ENCODE assay signal across 8 mouse cellular contexts in the genomic region with DNA sequence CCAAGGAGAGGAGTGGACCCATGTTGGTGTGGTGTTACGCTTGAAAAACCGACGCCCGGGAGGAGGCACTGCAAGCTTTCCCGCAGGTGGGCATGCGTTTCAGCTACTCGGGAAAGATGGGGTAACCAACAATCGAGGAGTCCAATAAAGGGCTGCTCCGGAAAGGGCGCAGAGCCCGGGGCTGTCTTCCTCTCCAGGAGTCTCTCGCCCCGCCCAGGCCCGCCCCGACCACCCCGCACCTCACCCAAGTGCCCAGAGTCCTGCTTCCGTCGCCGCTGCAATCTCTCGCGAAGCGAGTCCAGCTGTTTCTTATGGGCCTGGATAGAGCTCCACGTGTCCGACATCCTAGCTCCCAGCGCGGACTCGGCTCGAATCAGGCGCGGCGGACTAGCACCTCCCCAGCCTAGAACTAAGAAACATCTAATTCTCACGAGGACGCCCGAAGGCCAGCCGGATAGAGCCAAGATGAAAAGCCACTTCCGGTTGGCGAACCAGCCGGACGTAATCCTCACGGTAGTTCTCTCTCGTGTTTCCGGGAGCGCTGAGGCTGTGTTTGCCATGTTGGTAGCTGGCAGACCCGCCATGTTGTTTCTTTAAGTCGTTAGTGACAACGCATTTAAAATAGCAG. TPM values are rescaled to one million over a fixed set of nuclear protein-coding genes. Genes with fewer than 3 reads are reported as not detected.
DNase-seq lines count a peak whose midpoint lies in the region; ATAC-seq and TF ChIP-seq lines count a peak whose summit lies in the region.

Gene Mettl3 (minus strand): TSS at position 485 of the 628 bp plus-strand sequence.

- under 1% methylated on average over 46 of the region's 46 CpGs for WGBS in bone marrow, adult 2 months
- under 1% methylated on average over 46 of the region's 46 CpGs for WGBS in embryonic facial prominence, embryonic 15.5 days
- 0% methylated on average over 46 of the region's 46 CpGs for WGBS in limb, embryonic 14.5 days
- under 1% methylated on average over 46 of the region's 46 CpGs for WGBS in midbrain, postnatal 0 days

- peak within 1 kb of the TSS; percentile 88 for H3K27ac ChIP-seq in bone marrow, adult 2 months (ENCODE audit: control insufficient read depth, insufficient read depth, low read depth, low read length, poor library complexity)
- peak within 1 kb of the TSS; percentile 98 for H3K27ac ChIP-seq in embryonic facial prominence, embryonic 15.5 days (replicated peaks)
- peak within 1 kb of the TSS; percentile 92 for H3K27ac ChIP-seq in limb, embryonic 14.5 days (replicated peaks; ENCODE audit: low read depth, low read length)
- peak within 1 kb of the TSS; percentile 93 for H3K27ac ChIP-seq in midbrain, postnatal 0 days (ENCODE audit: low read depth, low read length)

- TF ChIP-seq POLR2A in bone marrow, adult 2 months (IDR thresholded peaks at IDR 0.05; ENCODE audit: borderline replicate concordance, control insufficient read depth, low read depth, low read length): peak; percentile 38; the same call in 1 of the 2 replicates
- TF ChIP-seq POLR2A in limb, embryonic 14.5 days (IDR thresholded peaks at IDR 0.05; ENCODE audit: borderline replicate concordance, extremely low read depth, insufficient read depth, insufficient read length): peak; percentile 23; the same call in 1 of the 2 replicates

- H3K27me3 ChIP-seq in embryonic facial prominence, embryonic 15.5 days: no peaks in the 10 kb centered on the region
- H3K27me3 ChIP-seq in limb, embryonic 14.5 days (ENCODE audit: control insufficient read depth, insufficient read depth, low read length): no peaks in the 10 kb centered on the region
- no peaks in the 10 kb centered on the region for H3K27me3 ChIP-seq in midbrain, postnatal 0 days (ENCODE audit: insufficient read depth, low read length)

- peaks cover 17% of the 10 kb centered on the region for H3K36me3 ChIP-seq in embryonic facial prominence, embryonic 15.5 days
- H3K36me3 ChIP-seq in limb, embryonic 14.5 days (ENCODE audit: control insufficient read depth, insufficient read depth, low read length): peaks cover 16% of the 10 kb centered on the region
- H3K36me3 ChIP-seq in midbrain, postnatal 0 days (ENCODE audit: insufficient read depth, low read length): peaks cover 2% of the 10 kb centered on the region

- H3K9me3 ChIP-seq in embryonic facial prominence, embryonic 15.5 days (replicated peaks): no peaks in the 10 kb centered on the region
- no peaks in the 10 kb centered on the region for H3K9me3 ChIP-seq in limb, embryonic 14.5 days (ENCODE audit: control insufficient read depth, low read length)
- no peaks in the 10 kb centered on the region for H3K9me3 ChIP-seq in midbrain, postnatal 0 days (ENCODE audit: low read length)

- peak within 1 kb of the TSS; percentile 72 for H3K4me2 ChIP-seq in embryonic facial prominence, embryonic 15.5 days (replicated peaks)
- peak within 1 kb of the TSS; percentile 71 for H3K4me2 ChIP-seq in limb, embryonic 14.5 days (replicated peaks; ENCODE audit: low read depth, low read length, severe bottlenecking)
- peak within 1 kb of the TSS; percentile 65 for H3K4me2 ChIP-seq in midbrain, postnatal 0 days (ENCODE audit: low read depth, low read length, poor library complexity, severe bottlenecking)

- peak within 1 kb of the TSS; percentile 53 for H3K9ac ChIP-seq in embryonic facial prominence, embryonic 15.5 days
- H3K9ac ChIP-seq in limb, embryonic 14.5 days (ENCODE audit: low read depth, low read length, severe bottlenecking): peak within 1 kb of the TSS; percentile 74
- peak within 1 kb of the TSS; percentile 60 for H3K9ac ChIP-seq in midbrain, postnatal 0 days (replicated peaks; ENCODE audit: low read length, poor library complexity, severe bottlenecking)

- peak; percentile 98 for DNase-seq in 416B (ENCODE audit: low read depth)
- DNase-seq in heart, adult 8-10 months (ENCODE audit: low spot score): peak; percentile 92
- peak; percentile 95 for DNase-seq in kidney, adult 9 months
- DNase-seq in limb, embryonic 14.5 days (ENCODE audit: low spot score): peak; percentile 98
- peak; percentile 98 for DNase-seq in midbrain, postnatal 0 days (ENCODE audit: low spot score)
- peak; percentile 77 to 82 for DNase-seq in spleen, postnatal 14 days (ENCODE audit: low spot score in 2 of 2)

- H3K4me1 ChIP-seq in bone marrow, adult 2 months (ENCODE audit: control insufficient read depth, insufficient read depth, low read length): peaks cover 1% of the 10 kb centered on the region; the same call in 1 of the 2 replicates
- 0 out of 2 replicates have a peak, but pooled peaks cover 3% of the 10 kb centered on the region for H3K4me1 ChIP-seq in embryonic facial prominence, embryonic 15.5 days
- H3K4me1 ChIP-seq in limb, embryonic 14.5 days (ENCODE audit: control insufficient read depth, insufficient read depth, low read length): peaks cover 4% of the 10 kb centered on the region; the same call in 1 of the 2 replicates
- H3K4me1 ChIP-seq in midbrain, postnatal 0 days (ENCODE audit: insufficient read depth, low read length): no peaks in the 10 kb centered on the region

- TF ChIP-seq CTCF in bone marrow, adult 2 months (IDR thresholded peaks at IDR 0.05; ENCODE audit: control insufficient read depth, insufficient read depth, low read length): no peak
- TF ChIP-seq CTCF in midbrain, postnatal 0 days (IDR thresholded peaks at IDR 0.05): peak; percentile 55

- peak; percentile 95 for ATAC-seq in embryonic facial prominence, embryonic 15.5 days (ENCODE audit: insufficient number of reproducible peaks, low FRiP score, low TSS enrichment, low read depth)
- ATAC-seq in limb, embryonic 14.5 days (ENCODE audit: low FRiP score, low read depth): peak; percentile 96
- ATAC-seq in midbrain, postnatal 0 days (ENCODE audit: low FRiP score): peak; percentile 95

- H3K4me3 ChIP-seq in bone marrow, adult 2 months (replicated peaks; ENCODE audit: control insufficient read depth, low read depth, low read length): peak within 1 kb of the TSS; percentile 94
- H3K4me3 ChIP-seq in embryonic facial prominence, embryonic 15.5 days (replicated peaks): peak within 1 kb of the TSS; percentile 77
- H3K4me3 ChIP-seq in limb, embryonic 14.5 days (replicated peaks; ENCODE audit: low read length): peak within 1 kb of the TSS; percentile 66
- H3K4me3 ChIP-seq in midbrain, postnatal 0 days (ENCODE audit: low read depth, low read length): peak within 1 kb of the TSS; percentile 71

RNA-seq across cellular contexts. Expression of gene Mettl3, which starts in this region (rescaled TPM):
- polyA plus RNA-seq in bone marrow, adult 2 months (2011; ENCODE audit: insufficient read depth, insufficient read length, low replicate concordance, missing spikeins): 64.5 and 98.3 TPM in 2 replicates
- 42.1 and 44.2 TPM in 2 replicates for polyA plus RNA-seq in embryonic facial prominence, embryonic 15.5 days (2015; fragmentation: Nextera tagmentation; extraction: Ambion mirVana)
- 10 to 100 TPM; 13.9 to 19.3 (median 16.3) TPM for total RNA-seq in heart, adult 8-10 months (2022)
- 41.9 and 43.1 TPM in 2 replicates for polyA plus RNA-seq in limb, embryonic 14.5 days (2012; rRNA removed)
- polyA plus RNA-seq in limb, embryonic 14.5 days (2014; fragmentation: Nextera tagmentation; extraction: Ambion mirVana): 36.7 and 40.8 TPM in 2 replicates
- total RNA-seq in midbrain, postnatal 0 days (2014; rRNA removed): 19.6 and 22.6 TPM in 2 replicates
- 24.1 and 24.2 TPM in 2 replicates for polyA plus RNA-seq in midbrain, postnatal 0 days (2015; fragmentation: Nextera tagmentation; extraction: Ambion mirVana)

Comparison
In these comparisons a context has a peak if more than half of its experiments do, and no peak if none do; other contexts are left out.
1. Peak in every context shown above with its lines: DNase-seq, ATAC-seq, H3K4me3 ChIP-seq and H3K27ac ChIP-seq.